Mouse (Mus musculus) myocyte (in vitro differentiated cells): ENCODE results near the gene Numb. TPM values are rescaled to one million over a fixed set of nuclear protein-coding genes. Genes with fewer than 3 reads are reported as not detected.

Experiments used
- H3K27me3 ChIP-seq: one replicate; pipeline ENCODE4 v1.6.1; 2011; ENCODE audit not compliant: control insufficient read depth, insufficient read depth, insufficient read length
- H3K36me3 ChIP-seq: one replicate; pipeline ENCODE4 v1.6.1; 2011; ENCODE audit not compliant: control insufficient read depth, insufficient read depth
- H3K4me2 ChIP-seq: one replicate; pipeline ENCODE4 v1.6.1; 2011; ENCODE audit warnings: low read depth, control low read depth
- H3K4me3 ChIP-seq: one replicate; pipeline ENCODE4 v1.5.1; 2011; ENCODE audit warnings: mild to moderate bottlenecking, control low read depth, moderate library complexity
- H3K79me2 ChIP-seq: one replicate; pipeline ENCODE4 v1.6.1; 2011; ENCODE audit not compliant: control insufficient read depth, insufficient read depth
- H3ac ChIP-seq: one replicate; pipeline ENCODE4 v1.6.1; 2011; ENCODE audit not compliant: control insufficient read depth, insufficient read length
- CEBPB ChIP-seq: IDR thresholded peaks from 2 replicates; pipeline ENCODE4 v1.6.1; 2011; ENCODE audit warnings: mild to moderate bottlenecking, moderate library complexity; ENCODE audit not compliant: poor library complexity, insufficient read depth, severe bottlenecking
- E2F4 ChIP-seq: IDR thresholded peaks from one replicate; pipeline ENCODE4 v1.6.1; 2011; ENCODE audit warnings: mild to moderate bottlenecking, control low read depth, moderate library complexity; ENCODE audit not compliant: insufficient read depth
- MAX ChIP-seq: IDR thresholded peaks from one replicate; pipeline ENCODE4 v1.6.1; 2011; ENCODE audit warnings: low read depth, mild to moderate bottlenecking, control low read depth
- MYOD1 ChIP-seq, 3 experiments: IDR thresholded peaks; one replicate each; pipeline ENCODE4 v1.6.1; 2011; ENCODE audit warnings: control low read depth in 2 of 3, low read depth in 2 of 3, mild to moderate bottlenecking in 2 of 3, moderate library complexity in 1 of 3; ENCODE audit not compliant: insufficient read length in 2 of 3, control insufficient read depth in 1 of 3
- MYOG ChIP-seq, 3 experiments: IDR thresholded peaks; one replicate each; pipeline ENCODE4 v1.6.1; 2011; ENCODE audit warnings: control low read depth in 2 of 3, low read depth in 2 of 3, mild to moderate bottlenecking in 2 of 3; ENCODE audit not compliant: insufficient read length in 2 of 3, control insufficient read depth in 1 of 3, insufficient read depth in 1 of 3
- POLR2A ChIP-seq: IDR thresholded peaks from one replicate; pipeline ENCODE4 v1.6.1; 2011; ENCODE audit warnings: low read depth, mild to moderate bottlenecking, control low read depth, moderate library complexity; ENCODE audit not compliant: insufficient read length
- POLR2AphosphoS2 ChIP-seq: IDR thresholded peaks from one replicate; pipeline ENCODE4 v1.6.1; 2011; ENCODE audit warnings: low read depth, control low read depth; ENCODE audit not compliant: insufficient read length
- REST ChIP-seq: IDR thresholded peaks from one replicate; pipeline ENCODE4 v1.6.1; 2011; ENCODE audit warnings: mild to moderate bottlenecking, control low read depth, moderate library complexity; ENCODE audit not compliant: insufficient read depth, insufficient read length
- SRF ChIP-seq: IDR thresholded peaks from one replicate; pipeline ENCODE4 v1.6.1; 2011; ENCODE audit warnings: low read depth; ENCODE audit not compliant: control insufficient read depth, insufficient read length
- TCF12 ChIP-seq: IDR thresholded peaks from one replicate; pipeline ENCODE4 v1.6.1; 2011; ENCODE audit warnings: mild to moderate bottlenecking, control low read depth; ENCODE audit not compliant: poor library complexity, insufficient read depth, severe bottlenecking
- TCF3 ChIP-seq: IDR thresholded peaks from one replicate; pipeline ENCODE4 v1.6.1; 2011; ENCODE audit warnings: low read depth, control low read depth; ENCODE audit not compliant: insufficient read length
- USF1 ChIP-seq: IDR thresholded peaks from one replicate; pipeline ENCODE4 v1.6.1; 2011; ENCODE audit warnings: low read depth, mild to moderate bottlenecking, control low read depth, moderate library complexity
- polyA plus RNA-seq: library from polyadenylated mRNA; unstranded; fragments of >200 nt; fragmentation: generic; extraction: Trizol; gene quantifications from one replicate; pipeline ENCODE4 v1.2.1, GENCODE M21; 2012; ENCODE audit warnings: missing spikeins

Numb gene
- polyA plus RNA-seq, 1 experiment = 10.0 TPM

- Histone ChIP-seq H3K4me3 (no peak overlapping the region), H3K36me3 (no peaks in the 10 kb centered on the region), H3K27me3 (no peaks in the 10 kb centered on the region), H3K4me2 (no peak overlapping the region), H3K79me2 (no peaks in the 10 kb centered on the region), H3ac (no peak overlapping the region)
- TF ChIP-seq MAX (no peak), POLR2A (no peak), MYOG (IDR thresholded peaks at IDR 0.05; ENCODE audit: control insufficient read depth in 1 of 3, insufficient read depth in 1 of 3, insufficient read length in 2 of 3, low read depth in 2 of 3) (no peak), REST (no peak), E2F4 (no peak), TCF3 (no peak), TCF12 (no peak), POLR2AphosphoS2 (no peak), SRF (no peak), CEBPB (no peak), MYOD1 (IDR thresholded peaks at IDR 0.05; ENCODE audit: control insufficient read depth in 1 of 3, insufficient read length in 2 of 3, low read depth in 2 of 3) (no peak), USF1 (no peak)
Measured at GRCm38 (mm10) chr12:83929186-83929804, 7.6 kb upstream of the Numb start.

GRCm38 (mm10) chr12:83927747-83928146 is 6.0 kb upstream of the Numb start:
- H3K4me3 ChIP-seq = no peak overlapping the region
- TF ChIP-seq POLR2AphosphoS2 = no peak
- TF ChIP-seq CEBPB = no peak
- TF ChIP-seq MAX = no peak
- TF ChIP-seq SRF = no peak
- TF ChIP-seq TCF12 = no peak
- no peak for TF ChIP-seq REST
- no peak for TF ChIP-seq TCF3
- TF ChIP-seq USF1 = no peak
- TF ChIP-seq MYOD1 (IDR thresholded peaks at IDR 0.05; ENCODE audit: control insufficient read depth in 1 of 3, insufficient read length in 2 of 3, low read depth in 2 of 3) = no peak
- no peak for TF ChIP-seq E2F4
- TF ChIP-seq POLR2A = no peak
- TF ChIP-seq MYOG (IDR thresholded peaks at IDR 0.05; ENCODE audit: control insufficient read depth in 1 of 3, insufficient read depth in 1 of 3, insufficient read length in 2 of 3, low read depth in 2 of 3) = no peak
- no peaks in the 10 kb centered on the region for H3K79me2 ChIP-seq
- no peaks in the 10 kb centered on the region for H3K36me3 ChIP-seq
- no peak overlapping the region for H3ac ChIP-seq
- no peak overlapping the region for H3K4me2 ChIP-seq
- H3K27me3 ChIP-seq = no peaks in the 10 kb centered on the region

- Histone ChIP-seq H3K4me3 (no peak overlapping the region), H3K79me2 (no peaks in the 10 kb centered on the region), H3K4me2 (no peak overlapping the region), H3K36me3 (no peaks in the 10 kb centered on the region), H3ac (no peak overlapping the region), H3K27me3 (no peaks in the 10 kb centered on the region)
- TF ChIP-seq TCF3 (no peak), MYOG (IDR thresholded peaks at IDR 0.05; ENCODE audit: control insufficient read depth in 1 of 3, insufficient read depth in 1 of 3, insufficient read length in 2 of 3, low read depth in 2 of 3) (no peak), MAX (no peak), USF1 (no peak), POLR2AphosphoS2 (no peak), MYOD1 (IDR thresholded peaks at IDR 0.05; ENCODE audit: control insufficient read depth in 1 of 3, insufficient read length in 2 of 3, low read depth in 2 of 3) (no peak), POLR2A (no peak), SRF (no peak), TCF12 (no peak), E2F4 (no peak)
Measured at GRCm38 (mm10) chr12:83926061-83926460, 4.3 kb upstream of the Numb start.

DNA sequence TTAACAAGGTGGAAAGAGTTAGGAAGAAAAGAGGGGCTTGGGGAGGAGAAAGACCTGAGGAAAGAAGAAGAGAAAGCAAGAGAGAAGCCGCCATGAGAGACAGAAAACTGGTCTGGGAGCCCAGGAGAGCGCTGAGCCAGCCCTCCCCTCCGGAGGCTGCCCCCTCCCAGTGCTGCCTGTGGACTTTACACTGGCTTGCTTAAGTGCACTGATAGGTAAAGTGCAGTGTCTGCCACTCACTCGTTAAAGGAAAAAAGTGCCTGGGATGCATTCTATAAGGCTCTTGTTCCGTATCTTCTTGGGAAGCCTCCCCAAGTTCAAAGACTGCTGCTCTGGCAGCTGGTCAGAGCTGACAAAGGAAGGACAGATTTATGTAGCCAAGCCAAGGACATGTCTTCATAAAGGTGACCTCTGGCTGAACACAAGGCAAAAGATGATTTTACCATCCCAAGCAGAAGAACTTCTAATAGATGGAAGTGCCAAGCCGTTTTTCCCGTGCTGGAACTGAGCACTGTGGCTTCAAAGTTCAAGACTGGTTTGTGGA is 3.5 kb upstream of the Numb start:
- no peaks in the 10 kb centered on the region for H3K79me2 ChIP-seq
- no peak overlapping the region for H3K4me2 ChIP-seq
- no peaks in the 10 kb centered on the region for H3K27me3 ChIP-seq
- no peaks in the 10 kb centered on the region for H3K36me3 ChIP-seq
- no peak for TF ChIP-seq MYOG (IDR thresholded peaks at IDR 0.05; ENCODE audit: control insufficient read depth in 1 of 3, insufficient read depth in 1 of 3, insufficient read length in 2 of 3, low read depth in 2 of 3)
- no peak for TF ChIP-seq POLR2AphosphoS2
- TF ChIP-seq POLR2A = no peak
- no peak for TF ChIP-seq REST
- TF ChIP-seq USF1 = no peak
- TF ChIP-seq TCF3 = no peak
- no peak for TF ChIP-seq E2F4
- TF ChIP-seq MYOD1 (IDR thresholded peaks at IDR 0.05; ENCODE audit: control insufficient read depth in 1 of 3, insufficient read length in 2 of 3, low read depth in 2 of 3) = no peak
- no peak for TF ChIP-seq TCF12
- TF ChIP-seq MAX = no peak
- no peak for TF ChIP-seq CEBPB
- TF ChIP-seq SRF = no peak
- H3ac ChIP-seq = no peak overlapping the region
- no peak overlapping the region for H3K4me3 ChIP-seq
